Mouse (Mus musculus): ENCODE measurements around the gene Eml6. TPM values are rescaled to one million over a fixed set of nuclear protein-coding genes. Genes with fewer than 3 reads are reported as not detected.

The Eml6 gene
- polyA plus RNA-seq, 1 experiment from 2014 or later, result 1.4 TPM

- peaks cover 35% of the 10 kb centered on the region for H3K36me3 ChIP-seq (ENCODE audit: insufficient read depth, low read length)
- no peaks in the 10 kb centered on the region for H3K9me3 ChIP-seq (ENCODE audit: low read length)
- no peak overlapping the region for H3K27ac ChIP-seq (ENCODE audit: low read length)
- no peak overlapping the region for H3K9ac ChIP-seq (replicated peaks; ENCODE audit: low read length)
- 86% methylated on average over 9 of the region's 9 CpGs for WGBS
- no peaks in the 10 kb centered on the region for H3K27me3 ChIP-seq (ENCODE audit: insufficient read depth, low read length)
- H3K4me1 ChIP-seq (ENCODE audit: insufficient read depth, low read length), result no peaks in the 10 kb centered on the region
- no peak for ATAC-seq (ENCODE audit: low FRiP score, low TSS enrichment)
- H3K4me2 ChIP-seq (replicated peaks; ENCODE audit: low read depth, low read length), result no peak overlapping the region
- H3K4me3 ChIP-seq (ENCODE audit: low read length), result no peak overlapping the region
Measured at GRCm38 (mm10) chr11:29746203-29746602, 279.6 kb downstream of the Eml6 start.

DNA sequence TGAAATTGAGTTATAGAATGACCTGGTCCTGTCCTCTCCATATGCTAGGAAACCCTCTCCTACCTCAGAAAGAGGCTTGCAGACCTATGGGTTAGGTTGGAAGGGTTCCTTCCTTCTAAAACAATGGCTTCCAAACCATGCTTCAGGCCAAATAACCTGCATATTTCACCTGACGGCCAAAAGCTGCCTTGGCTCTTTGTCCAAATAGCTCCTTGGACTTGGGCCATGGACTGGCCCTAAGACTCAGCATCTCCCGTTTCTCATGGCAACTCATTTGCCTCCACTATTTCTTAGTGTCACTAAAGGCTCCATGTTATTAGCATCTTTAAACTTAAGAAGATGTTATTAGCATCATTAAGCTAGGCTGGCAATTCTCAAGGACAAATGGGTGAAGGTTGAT, 280.3 kb downstream of the Eml6 start:
- no peaks in the 10 kb centered on the region for H3K9me3 ChIP-seq (ENCODE audit: low read length)
- ATAC-seq (ENCODE audit: low FRiP score, low TSS enrichment), result no peak
- H3K4me2 ChIP-seq (replicated peaks; ENCODE audit: low read depth, low read length), result no peak overlapping the region
- peaks cover 37% of the 10 kb centered on the region for H3K36me3 ChIP-seq (ENCODE audit: insufficient read depth, low read length)
- no peak overlapping the region for H3K9ac ChIP-seq (replicated peaks; ENCODE audit: low read length)
- no peak overlapping the region for H3K27ac ChIP-seq (ENCODE audit: low read length)
- WGBS, result 76% methylated on average over 2 of the region's 2 CpGs
- H3K27me3 ChIP-seq (ENCODE audit: insufficient read depth, low read length), result no peaks in the 10 kb centered on the region
- no peak overlapping the region for H3K4me3 ChIP-seq (ENCODE audit: low read length)
- H3K4me1 ChIP-seq (ENCODE audit: insufficient read depth, low read length), result no peaks in the 10 kb centered on the region

- H3K9me3 ChIP-seq (ENCODE audit: low read length), result no peaks in the 10 kb centered on the region
- no peak for ATAC-seq (ENCODE audit: low FRiP score, low TSS enrichment)
- H3K4me3 ChIP-seq (ENCODE audit: low read length), result no peak overlapping the region
- no peak overlapping the region for H3K9ac ChIP-seq (replicated peaks; ENCODE audit: low read length)
- H3K27ac ChIP-seq (ENCODE audit: low read length), result no peak overlapping the region
- no peak overlapping the region for H3K4me2 ChIP-seq (replicated peaks; ENCODE audit: low read depth, low read length)
- no peaks in the 10 kb centered on the region for H3K4me1 ChIP-seq (ENCODE audit: insufficient read depth, low read length)
- H3K36me3 ChIP-seq (ENCODE audit: insufficient read depth, low read length), result peaks cover 37% of the 10 kb centered on the region
- 91% methylated on average over 5 of the region's 5 CpGs for WGBS
- no peaks in the 10 kb centered on the region for H3K27me3 ChIP-seq (ENCODE audit: insufficient read depth, low read length)
Measured at GRCm38 (mm10) chr11:29744760-29745430, 280.9 kb downstream of the Eml6 start.

- H3K4me3 ChIP-seq (ENCODE audit: low read length), result no peak overlapping the region
- H3K9ac ChIP-seq (replicated peaks; ENCODE audit: low read length), result no peak overlapping the region
- WGBS, result 93% methylated on average over 2 of the region's 2 CpGs
- H3K9me3 ChIP-seq (ENCODE audit: low read length), result no peaks in the 10 kb centered on the region
- ATAC-seq (ENCODE audit: low FRiP score, low TSS enrichment), result no peak
- no peak overlapping the region for H3K4me2 ChIP-seq (replicated peaks; ENCODE audit: low read depth, low read length)
- peaks cover 12% of the 10 kb centered on the region for H3K36me3 ChIP-seq (ENCODE audit: insufficient read depth, low read length)
- H3K27ac ChIP-seq (ENCODE audit: low read length), result no peak overlapping the region
- H3K4me1 ChIP-seq (ENCODE audit: insufficient read depth, low read length), result no peaks in the 10 kb centered on the region
- no peaks in the 10 kb centered on the region for H3K27me3 ChIP-seq (ENCODE audit: insufficient read depth, low read length)
Measured at GRCm38 (mm10) chr11:29739752-29740151, 286.1 kb downstream of the Eml6 start.

- no peaks in the 10 kb centered on the region for H3K36me3 ChIP-seq (ENCODE audit: insufficient read depth, low read length)
- 91% methylated on average over 1 of the region's 1 CpGs for WGBS
- peaks cover 3% of the 10 kb centered on the region; the same call in 1 of the 2 replicates for H3K4me1 ChIP-seq (ENCODE audit: insufficient read depth, low read length)
- ATAC-seq (ENCODE audit: low FRiP score, low TSS enrichment), result no peak
- no peak overlapping the region for H3K4me3 ChIP-seq (ENCODE audit: low read length)
- no peak overlapping the region for H3K4me2 ChIP-seq (replicated peaks; ENCODE audit: low read depth, low read length)
- H3K27ac ChIP-seq (ENCODE audit: low read length), result no peak overlapping the region
- H3K27me3 ChIP-seq (ENCODE audit: insufficient read depth, low read length), result no peaks in the 10 kb centered on the region
- H3K9ac ChIP-seq (replicated peaks; ENCODE audit: low read length), result no peak overlapping the region
- H3K9me3 ChIP-seq (ENCODE audit: low read length), result no peaks in the 10 kb centered on the region
Measured at GRCm38 (mm10) chr11:29727901-29728300, 297.9 kb downstream of the Eml6 start.

GRCm38 (mm10) chr11:29725610-29726009, 300.2 kb downstream of the Eml6 start:
- WGBS, result 82% methylated on average over 1 of the region's 1 CpGs

GRCm38 (mm10) chr11:29725167-29725566, 300.7 kb downstream of the Eml6 start:
- no peaks in the 10 kb centered on the region for H3K27me3 ChIP-seq (ENCODE audit: insufficient read depth, low read length)
- ATAC-seq (ENCODE audit: low FRiP score, low TSS enrichment), result no peak
- no peak overlapping the region for H3K27ac ChIP-seq (ENCODE audit: low read length)

More at GRCm38 (mm10) chr11:29725610-29726009, 300.2 kb downstream of the Eml6 start:
- ATAC-seq (ENCODE audit: low FRiP score, low TSS enrichment), result no peak
- Histone ChIP-seq H3K27me3 (ENCODE audit: insufficient read depth, low read length) (no peaks in the 10 kb centered on the region), H3K4me3 (ENCODE audit: low read length) (no peak overlapping the region), H3K27ac (ENCODE audit: low read length) (no peak overlapping the region), H3K36me3 (ENCODE audit: insufficient read depth, low read length) (no peaks in the 10 kb centered on the region), H3K9me3 (ENCODE audit: low read length) (no peaks in the 10 kb centered on the region), H3K4me2 (replicated peaks; ENCODE audit: low read depth, low read length) (no peak overlapping the region), H3K9ac (replicated peaks; ENCODE audit: low read length) (no peak overlapping the region), H3K4me1 (ENCODE audit: insufficient read depth, low read length) (peaks cover 3% of the 10 kb centered on the region; the same call in 1 of the 2 replicates)

GRCm38 (mm10) chr11:29724213-29724612, 301.6 kb downstream of the Eml6 start:
- Histone ChIP-seq H3K27ac (ENCODE audit: low read length) (no peak overlapping the region), H3K9me3 (ENCODE audit: low read length) (no peaks in the 10 kb centered on the region), H3K9ac (replicated peaks; ENCODE audit: low read length) (no peak overlapping the region), H3K27me3 (ENCODE audit: insufficient read depth, low read length) (no peaks in the 10 kb centered on the region), H3K4me1 (ENCODE audit: insufficient read depth, low read length) (peaks cover 3% of the 10 kb centered on the region; the same call in 1 of the 2 replicates), H3K36me3 (ENCODE audit: insufficient read depth, low read length) (no peaks in the 10 kb centered on the region), H3K4me3 (ENCODE audit: low read length) (no peak overlapping the region), H3K4me2 (replicated peaks; ENCODE audit: low read depth, low read length) (no peak overlapping the region)
- no peak for ATAC-seq (ENCODE audit: low FRiP score, low TSS enrichment)
- WGBS, result 90% methylated on average over 2 of the region's 2 CpGs

More at GRCm38 (mm10) chr11:29725167-29725566, 300.7 kb downstream of the Eml6 start:
- Histone ChIP-seq H3K4me1 (ENCODE audit: insufficient read depth, low read length) (peaks cover 3% of the 10 kb centered on the region; the same call in 1 of the 2 replicates), H3K9me3 (ENCODE audit: low read length) (no peaks in the 10 kb centered on the region), H3K4me3 (ENCODE audit: low read length) (no peak overlapping the region), H3K4me2 (replicated peaks; ENCODE audit: low read depth, low read length) (no peak overlapping the region), H3K36me3 (ENCODE audit: insufficient read depth, low read length) (no peaks in the 10 kb centered on the region), H3K9ac (replicated peaks; ENCODE audit: low read length) (no peak overlapping the region)

GRCm38 (mm10) chr11:29719597-29719996, 306.2 kb downstream of the Eml6 start:
- no peak overlapping the region for H3K4me3 ChIP-seq (ENCODE audit: low read length)
- H3K9ac ChIP-seq (replicated peaks; ENCODE audit: low read length), result no peak overlapping the region
- H3K27ac ChIP-seq (ENCODE audit: low read length), result no peak overlapping the region
- ATAC-seq (ENCODE audit: low FRiP score, low TSS enrichment), result no peak
- no peaks in the 10 kb centered on the region for H3K27me3 ChIP-seq (ENCODE audit: insufficient read depth, low read length)
- peaks cover 8% of the 10 kb centered on the region for H3K4me1 ChIP-seq (ENCODE audit: insufficient read depth, low read length)
- H3K36me3 ChIP-seq (ENCODE audit: insufficient read depth, low read length), result no peaks in the 10 kb centered on the region
- no peak overlapping the region for H3K4me2 ChIP-seq (replicated peaks; ENCODE audit: low read depth, low read length)
- 58% methylated on average over 1 of the region's 1 CpGs for WGBS
- no peaks in the 10 kb centered on the region for H3K9me3 ChIP-seq (ENCODE audit: low read length)

DNA sequence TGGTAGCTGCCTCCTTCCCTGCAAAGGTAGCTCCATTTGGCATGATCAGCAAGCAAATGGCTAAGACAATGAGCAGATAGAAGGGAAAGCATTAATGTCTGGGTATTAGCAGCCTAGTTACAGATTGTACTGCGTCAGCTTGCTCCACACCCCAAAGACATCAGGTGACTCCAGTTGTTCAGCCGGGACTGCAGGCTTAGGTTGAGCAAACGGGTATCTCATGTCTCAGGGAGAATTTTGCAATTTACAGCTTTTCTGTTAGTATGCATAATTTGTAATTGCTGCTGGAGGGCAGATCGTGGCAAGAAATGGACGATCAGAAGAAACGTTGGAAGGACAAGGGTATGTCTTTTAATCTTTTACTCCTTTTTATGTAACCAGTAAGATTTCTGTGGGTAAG, 307.3 kb downstream of the Eml6 start:
- Histone ChIP-seq H3K4me1 (ENCODE audit: insufficient read depth, low read length) (peaks cover 8% of the 10 kb centered on the region), H3K27ac (ENCODE audit: low read length) (no peak overlapping the region), H3K9ac (replicated peaks; ENCODE audit: low read length) (no peak overlapping the region), H3K4me3 (ENCODE audit: low read length) (no peak overlapping the region), H3K4me2 (replicated peaks; ENCODE audit: low read depth, low read length) (no peak overlapping the region), H3K27me3 (ENCODE audit: insufficient read depth, low read length) (no peaks in the 10 kb centered on the region), H3K36me3 (ENCODE audit: insufficient read depth, low read length) (no peaks in the 10 kb centered on the region), H3K9me3 (ENCODE audit: low read length) (no peaks in the 10 kb centered on the region)
- WGBS, result 37% methylated on average over 6 of the region's 6 CpGs
- ATAC-seq (ENCODE audit: low FRiP score, low TSS enrichment), result 0 out of 2 replicates have a peak, but pooled peaks have one; percentile 46

All from kidney, embryonic 16.5 days (tissue).